Mouse (Mus musculus): ENCODE measurements around the gene Dagla. TPM values are rescaled to one million over a fixed set of nuclear protein-coding genes. Genes with fewer than 3 reads are reported as not detected.
A peak's percentile ranks its signal among the peaks of the same experiment; 100 is the strongest.

Gene Dagla
- polyA plus RNA-seq, 1 experiment from 2014 or later: 1.7 TPM

DNA sequence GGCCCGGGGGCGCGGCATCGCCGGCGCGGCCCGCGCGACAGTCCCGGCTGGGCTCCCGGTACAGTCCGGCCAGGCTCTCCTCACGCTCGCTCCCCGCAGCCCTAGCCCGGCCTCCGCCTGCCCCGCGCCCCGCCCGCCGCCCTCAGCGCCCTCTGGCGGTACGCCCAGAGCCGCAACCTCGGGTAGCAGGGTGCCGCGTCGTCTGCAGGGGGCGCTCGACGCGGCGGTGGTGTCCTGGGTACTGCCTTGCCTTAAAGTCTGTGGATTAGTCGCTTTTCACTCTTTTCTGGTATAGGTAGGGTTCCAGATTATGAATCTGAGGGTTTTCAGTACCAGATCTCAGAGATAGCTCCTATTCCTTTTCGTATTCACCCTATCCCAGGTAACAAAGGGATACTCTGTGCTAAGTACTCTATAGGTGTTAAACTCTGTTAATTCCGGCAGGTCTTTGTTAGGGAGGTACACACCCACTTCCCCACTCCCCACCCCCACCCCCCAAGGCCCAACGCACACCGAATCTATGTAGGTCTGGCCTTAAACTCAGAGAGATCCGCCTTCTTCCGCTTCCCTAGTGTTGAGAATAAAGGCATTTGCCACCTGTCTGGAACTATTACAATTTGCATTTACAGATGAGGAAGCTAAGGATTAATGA is 63.9 kb downstream of the Dagla start, which contains the start of gene Myrf:
Myrf (minus strand) TSS at position 95 of the 652 bp plus-strand sequence.
- Histone ChIP-seq H3K27ac (peak within 1 kb of the TSS; percentile 84), H3K4me1 (peaks cover 35% of the 10 kb centered on the region), H3K27me3 (ENCODE audit: poor library complexity, severe bottlenecking) (peaks cover 30% of the 10 kb centered on the region), H3K4me3 (peak within 1 kb of the TSS; percentile 61), H3K36me3 (replicated peaks) (no peaks in the 10 kb centered on the region), H3K9me3 (no peaks in the 10 kb centered on the region)
- DNase-seq (ENCODE audit: extremely low spot score, low spot score): peak; percentile 81
- WGBS: 7% methylated on average over 39 of the region's 43 CpGs

DNA sequence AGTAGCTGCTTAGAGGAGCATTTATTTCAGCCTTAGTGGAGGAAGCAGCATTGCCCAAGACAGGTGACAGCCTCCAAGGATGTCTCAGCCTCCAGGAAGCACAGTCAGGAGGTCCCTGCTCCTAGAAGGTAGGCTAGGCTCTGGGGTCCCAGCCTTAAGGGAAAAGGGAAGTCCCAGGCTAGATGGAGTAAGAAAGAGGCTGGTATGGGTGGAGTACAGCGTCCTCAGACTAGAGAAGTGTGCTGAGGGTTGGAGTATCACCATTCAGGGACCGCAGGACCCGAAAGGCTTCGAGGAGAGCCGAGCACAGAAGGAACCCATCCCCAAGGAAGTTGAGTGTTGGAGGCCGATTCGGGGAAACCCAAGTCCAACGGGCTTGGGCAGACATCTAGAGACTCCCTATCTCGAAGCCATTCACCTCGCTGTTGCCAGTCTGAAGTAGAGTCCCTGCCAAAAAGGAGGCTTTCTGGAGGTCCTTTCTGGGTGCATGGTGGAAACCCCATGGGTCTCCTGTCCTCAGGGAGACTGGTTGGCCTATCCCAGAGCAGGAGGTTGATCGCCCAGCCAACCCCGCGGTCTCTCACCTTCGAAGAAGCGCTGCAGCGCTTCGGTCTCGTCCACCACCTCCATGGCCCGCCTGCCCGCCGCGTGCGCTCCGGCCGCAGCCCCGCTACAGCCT is 64.6 kb downstream of the Dagla start:
- no peak for DNase-seq (ENCODE audit: extremely low spot score, low spot score)
- peak overlapping the region; percentile 84 for H3K27ac ChIP-seq
- H3K4me1 ChIP-seq: peaks cover 35% of the 10 kb centered on the region
- H3K36me3 ChIP-seq (replicated peaks): no peaks in the 10 kb centered on the region
- 5% methylated on average over 26 of the region's 26 CpGs for WGBS
- no peaks in the 10 kb centered on the region for H3K9me3 ChIP-seq
- peak overlapping the region; percentile 61 for H3K4me3 ChIP-seq
- peaks cover 30% of the 10 kb centered on the region for H3K27me3 ChIP-seq (ENCODE audit: poor library complexity, severe bottlenecking)

DNA sequence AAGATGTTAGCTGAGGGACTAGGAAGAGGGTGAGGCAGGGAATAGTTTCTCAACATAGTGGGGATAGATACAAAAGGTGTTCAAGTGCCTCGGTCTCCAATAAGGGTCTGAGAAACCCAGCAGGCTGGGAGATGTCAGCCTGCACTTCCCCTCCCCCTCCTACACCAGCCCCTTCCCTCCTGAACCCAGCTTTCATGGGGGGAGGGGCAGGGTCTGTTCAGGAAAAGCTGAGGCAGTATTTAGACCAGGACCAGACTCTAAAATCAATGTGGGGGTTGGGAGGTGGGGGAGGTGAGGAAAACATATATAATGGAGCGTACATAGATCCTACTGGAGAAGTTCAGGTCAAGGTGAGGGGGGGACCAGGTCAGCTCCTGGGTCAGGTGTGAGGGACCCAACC is 65.3 kb downstream of the Dagla start:
- peaks cover 35% of the 10 kb centered on the region for H3K4me1 ChIP-seq
- no peaks in the 10 kb centered on the region for H3K36me3 ChIP-seq (replicated peaks)
- 45% methylated on average over 2 of the region's 2 CpGs for WGBS
- H3K4me3 ChIP-seq: peak overlapping the region; percentile 61
- DNase-seq (ENCODE audit: extremely low spot score, low spot score): no peak
- no peak overlapping the region for H3K27ac ChIP-seq
- peaks cover 30% of the 10 kb centered on the region for H3K27me3 ChIP-seq (ENCODE audit: poor library complexity, severe bottlenecking)
- H3K9me3 ChIP-seq: no peaks in the 10 kb centered on the region

DNA sequence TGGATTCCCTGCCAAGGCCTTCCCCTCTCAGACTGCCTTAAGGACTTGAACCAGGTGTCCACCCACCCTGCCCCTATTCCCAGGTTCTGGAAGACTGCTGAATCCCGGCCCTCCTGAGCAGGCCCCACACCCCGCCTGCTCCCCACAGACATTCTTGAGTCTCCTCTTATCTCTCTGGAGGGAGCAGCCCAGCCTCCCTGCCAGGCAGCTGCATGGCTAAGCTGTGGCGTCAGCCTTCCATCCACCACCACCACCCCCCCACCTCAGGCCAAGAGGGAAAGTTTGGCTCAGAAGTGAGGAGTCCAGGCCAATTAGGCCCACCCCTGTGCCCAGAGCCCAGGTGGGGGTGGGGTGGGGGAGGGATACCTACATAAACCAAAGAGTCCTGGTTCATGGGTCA is 66.2 kb downstream of the Dagla start:
- Histone ChIP-seq H3K27me3 (ENCODE audit: poor library complexity, severe bottlenecking) (peaks cover 30% of the 10 kb centered on the region), H3K27ac (no peak overlapping the region), H3K9me3 (no peaks in the 10 kb centered on the region), H3K36me3 (replicated peaks) (no peaks in the 10 kb centered on the region), H3K4me3 (no peak overlapping the region), H3K4me1 (peaks cover 29% of the 10 kb centered on the region)
- no peak for DNase-seq (ENCODE audit: extremely low spot score, low spot score)
- 63% methylated on average over 3 of the region's 3 CpGs for WGBS

DNA sequence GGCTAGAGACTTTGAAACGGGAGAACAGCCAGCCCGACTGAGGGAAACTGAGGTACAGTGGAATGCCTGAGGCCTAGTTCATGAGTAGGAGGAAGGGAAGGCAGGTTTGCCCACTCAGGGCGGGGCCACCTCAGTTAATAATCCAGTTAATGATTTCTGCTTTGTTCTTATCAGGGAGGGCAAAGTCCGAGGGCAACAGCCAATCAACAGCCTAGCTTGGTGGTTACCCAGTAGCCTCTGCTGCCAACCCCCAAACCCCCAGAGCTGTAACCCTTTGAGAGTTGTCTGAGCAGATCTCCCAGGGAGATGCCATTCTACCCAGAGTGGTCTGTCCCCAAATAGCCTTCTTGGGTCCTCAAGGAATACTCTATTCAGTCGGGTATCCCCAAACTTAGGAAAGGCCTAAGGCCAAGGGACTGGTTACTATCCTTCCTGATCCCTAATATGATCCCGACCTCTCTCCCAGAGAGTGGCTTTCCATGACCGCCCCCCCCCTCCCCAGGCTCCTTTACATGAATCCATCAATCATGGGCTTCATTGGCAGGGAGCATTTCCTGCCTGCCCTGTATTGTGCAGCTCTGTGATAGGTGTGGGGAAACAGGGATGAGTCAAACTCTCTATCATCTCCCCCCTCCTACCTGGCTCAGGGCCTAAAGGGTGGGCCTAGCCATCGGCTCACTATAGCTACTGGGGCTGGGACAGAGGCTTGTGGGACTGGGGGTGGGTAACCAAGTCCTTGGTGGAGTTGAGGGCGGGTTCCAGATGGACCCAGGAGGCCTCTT is 68.7 kb downstream of the Dagla start:
- H3K36me3 ChIP-seq (replicated peaks): no peaks in the 10 kb centered on the region
- 86% methylated on average over 9 of the region's 9 CpGs for WGBS
- H3K4me1 ChIP-seq: peaks cover 41% of the 10 kb centered on the region
- H3K9me3 ChIP-seq: no peaks in the 10 kb centered on the region
- H3K27ac ChIP-seq: no peak overlapping the region
- peaks cover 53% of the 10 kb centered on the region for H3K27me3 ChIP-seq (ENCODE audit: poor library complexity, severe bottlenecking)
- DNase-seq (ENCODE audit: extremely low spot score, low spot score): no peak
- H3K4me3 ChIP-seq: no peak overlapping the region

DNA sequence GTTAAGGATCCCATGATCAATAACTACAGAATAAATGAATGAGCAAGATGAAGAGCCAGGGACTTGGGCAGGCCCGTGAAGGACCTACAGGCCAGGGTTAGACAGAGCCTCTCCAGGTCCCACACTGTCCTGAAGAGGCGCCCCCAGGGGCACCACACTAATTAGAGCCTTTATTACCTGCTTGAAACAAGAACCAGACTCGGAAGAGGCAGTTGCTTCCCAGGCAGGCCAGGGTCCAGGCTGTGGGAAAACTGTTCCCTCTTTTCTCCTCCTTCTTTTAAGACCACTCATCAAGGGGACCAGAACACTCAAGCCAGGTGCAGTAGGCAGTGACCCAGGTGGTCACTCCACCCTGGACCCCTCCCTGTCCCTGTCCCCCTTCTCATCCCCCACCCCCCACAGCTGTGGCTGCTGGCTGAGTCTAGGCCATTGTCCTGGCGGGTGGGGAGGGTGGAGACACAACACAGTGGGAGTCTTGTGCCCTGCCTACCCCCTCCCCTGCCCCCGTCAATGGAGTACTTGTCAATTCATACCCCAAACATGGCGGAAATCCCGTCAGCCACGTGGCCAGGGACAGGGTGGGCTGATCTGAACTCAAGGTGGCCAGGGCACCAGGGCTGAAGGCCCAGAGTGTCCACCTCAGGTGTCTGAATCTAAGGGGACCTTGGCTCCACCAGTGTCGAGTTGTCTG is 72.2 kb downstream of the Dagla start:
- Histone ChIP-seq H3K4me3 (no peak overlapping the region), H3K4me1 (peaks cover 44% of the 10 kb centered on the region), H3K27me3 (ENCODE audit: poor library complexity, severe bottlenecking) (peaks cover 46% of the 10 kb centered on the region), H3K36me3 (replicated peaks) (no peaks in the 10 kb centered on the region), H3K27ac (peak overlapping the region; percentile 49; the same call in 1 of the 2 replicates), H3K9me3 (no peaks in the 10 kb centered on the region)
- DNase-seq (ENCODE audit: extremely low spot score, low spot score): no peak
- WGBS: 33% methylated on average over 9 of the region's 9 CpGs

DNA sequence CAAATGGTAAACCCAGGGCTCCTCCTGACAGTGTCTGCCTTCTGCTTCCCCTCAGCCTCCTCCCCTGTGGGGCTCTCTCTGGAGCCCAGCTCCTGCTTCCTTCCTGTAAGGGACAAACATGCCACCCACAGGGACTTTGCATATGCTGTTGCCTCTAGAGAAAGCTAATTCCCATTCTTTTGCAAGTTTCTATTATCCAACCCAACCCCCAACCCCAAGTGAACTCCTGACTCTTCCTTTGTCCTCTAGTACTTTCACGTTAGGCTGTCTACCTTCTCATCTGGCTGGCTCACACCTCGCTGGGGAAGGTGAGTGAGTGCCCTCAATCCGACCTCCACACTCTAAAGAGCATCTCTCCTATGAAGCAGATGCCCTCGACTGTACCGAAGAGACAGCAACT is 72.8 kb downstream of the Dagla start:
- WGBS: 10% methylated on average over 5 of the region's 5 CpGs

DNA sequence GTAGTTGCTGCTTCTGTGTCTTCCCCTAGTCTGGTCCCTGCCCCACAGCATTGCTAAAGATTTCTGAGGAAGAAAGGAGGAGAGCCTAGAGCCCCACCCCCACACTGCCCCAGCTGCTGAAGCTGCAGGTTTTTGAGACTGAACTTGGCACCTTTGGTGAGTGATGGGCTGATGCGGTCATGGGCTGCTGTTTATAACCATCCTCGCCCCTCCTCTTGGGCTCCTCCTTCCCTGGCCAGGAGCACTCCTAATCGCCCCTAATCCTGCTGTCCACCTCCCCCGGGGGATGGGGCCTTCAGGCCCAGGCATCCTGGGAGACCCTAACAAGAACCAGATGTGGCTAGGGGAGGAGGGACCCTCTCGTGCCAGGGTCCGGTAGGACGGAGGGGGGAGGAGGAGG is 73.7 kb downstream of the Dagla start:
- peak overlapping the region; percentile 68 for H3K27ac ChIP-seq
- no peaks in the 10 kb centered on the region for H3K36me3 ChIP-seq (replicated peaks)
- peaks cover 45% of the 10 kb centered on the region for H3K27me3 ChIP-seq (ENCODE audit: poor library complexity, severe bottlenecking)
- WGBS: 9% methylated on average over 7 of the region's 7 CpGs
- no peak overlapping the region for H3K4me3 ChIP-seq
- H3K4me1 ChIP-seq: peaks cover 44% of the 10 kb centered on the region
- no peak for DNase-seq (ENCODE audit: extremely low spot score, low spot score)
- H3K9me3 ChIP-seq: no peaks in the 10 kb centered on the region

More for the DNA sequence above, 72.8 kb downstream of the Dagla start:
- H3K36me3 ChIP-seq (replicated peaks): no peaks in the 10 kb centered on the region
- H3K27me3 ChIP-seq (ENCODE audit: poor library complexity, severe bottlenecking): peaks cover 45% of the 10 kb centered on the region
- H3K4me3 ChIP-seq: no peak overlapping the region
- no peaks in the 10 kb centered on the region for H3K9me3 ChIP-seq
- H3K27ac ChIP-seq: no peak overlapping the region; the same call in 1 of the 2 replicates
- no peak for DNase-seq (ENCODE audit: extremely low spot score, low spot score)
- H3K4me1 ChIP-seq: peaks cover 44% of the 10 kb centered on the region

DNA sequence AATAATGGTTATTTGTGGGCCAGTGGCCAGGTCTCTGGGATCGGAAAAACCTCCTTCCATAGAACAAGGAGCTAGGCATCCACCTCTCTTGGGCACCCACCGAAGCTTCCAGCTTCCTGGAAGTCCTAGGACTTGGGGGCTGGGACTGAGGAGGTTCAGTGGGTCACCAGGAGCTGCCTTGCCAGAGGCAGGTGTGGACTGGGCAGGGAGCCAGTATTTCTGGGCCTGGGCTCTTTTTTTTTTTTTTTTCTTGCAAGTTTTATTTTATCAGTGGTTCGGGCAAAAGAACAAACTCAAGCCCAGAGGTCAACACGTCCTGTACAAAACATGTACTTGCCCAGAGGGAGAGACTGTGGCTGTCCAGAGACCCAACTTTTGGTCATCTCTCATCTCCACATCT is 78.9 kb downstream of the Dagla start:
- DNase-seq (ENCODE audit: extremely low spot score, low spot score): no peak
- Histone ChIP-seq H3K4me1 (peaks cover 52% of the 10 kb centered on the region), H3K9me3 (no peaks in the 10 kb centered on the region), H3K4me3 (no peak overlapping the region), H3K27ac (peak overlapping the region; percentile 85), H3K27me3 (ENCODE audit: poor library complexity, severe bottlenecking) (peaks cover 21% of the 10 kb centered on the region), H3K36me3 (replicated peaks) (no peaks in the 10 kb centered on the region)
- WGBS: 88% methylated on average over 4 of the region's 4 CpGs

DNA sequence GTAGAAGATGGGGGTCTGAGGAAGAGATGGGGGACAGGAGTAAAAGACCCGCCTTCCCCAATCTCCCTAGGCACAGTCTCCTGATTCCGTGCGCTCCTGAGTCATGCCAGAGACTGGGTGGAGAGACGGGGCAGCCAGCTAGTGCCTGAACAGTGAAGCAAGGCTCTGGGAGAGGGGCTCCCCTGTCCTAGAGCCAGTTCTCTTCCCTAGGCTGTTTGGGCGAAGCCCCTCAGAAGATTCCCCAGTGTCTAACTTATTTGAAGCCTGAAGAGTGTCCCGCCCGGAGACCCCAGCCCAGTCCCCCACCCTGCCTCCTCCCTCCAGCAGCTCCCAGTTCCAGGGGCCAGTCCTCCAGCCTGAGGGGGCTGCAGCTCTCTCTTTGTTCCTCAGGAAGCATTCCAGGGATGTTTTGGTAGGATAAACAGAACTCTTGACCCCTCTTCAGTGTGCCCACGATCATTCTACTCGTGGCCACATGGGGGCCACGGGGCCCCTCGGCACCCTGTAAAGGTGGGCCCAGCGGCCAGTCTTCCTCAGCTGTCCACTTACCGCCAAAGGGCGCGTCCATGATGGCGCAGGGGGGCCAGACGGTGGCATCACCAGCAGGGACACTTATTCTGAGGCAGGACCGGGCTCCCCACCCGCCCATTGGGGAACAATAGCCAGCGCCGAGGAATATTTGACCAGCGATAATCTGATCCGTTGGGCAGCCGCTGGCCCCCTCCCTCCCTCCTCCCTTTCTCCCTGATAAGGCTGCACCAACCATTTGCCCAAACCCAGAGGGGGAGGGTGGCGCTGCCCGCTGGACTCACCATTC is 79.8 kb downstream of the Dagla start:
- peak overlapping the region; percentile 36 for H3K4me3 ChIP-seq
- 29% methylated on average over 26 of the region's 26 CpGs for WGBS

DNA sequence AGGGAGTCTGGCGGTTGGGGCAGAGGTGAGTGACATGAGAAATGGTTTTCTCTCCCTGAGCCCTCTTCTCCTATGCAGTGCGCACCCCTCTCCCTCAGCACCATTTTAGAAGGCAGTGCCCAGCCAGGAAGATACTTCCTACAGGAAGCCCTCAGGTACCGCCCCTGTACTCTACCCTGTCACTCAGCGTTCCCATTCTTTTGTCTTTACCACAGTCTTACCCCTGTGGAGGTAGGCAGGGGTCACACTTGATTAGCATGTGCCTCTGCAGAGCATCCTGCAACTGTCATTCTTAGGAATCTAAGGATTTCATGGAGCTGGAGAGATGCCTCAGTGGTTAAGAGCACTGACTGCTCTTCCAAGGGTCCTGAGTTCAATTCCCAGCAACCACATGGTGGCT is 81.1 kb downstream of the Dagla start:
- no peaks in the 10 kb centered on the region for H3K36me3 ChIP-seq (replicated peaks)

More for the DNA sequence above, 79.8 kb downstream of the Dagla start:
- no peaks in the 10 kb centered on the region for H3K36me3 ChIP-seq (replicated peaks)
- H3K27ac ChIP-seq: peak overlapping the region; percentile 85
- peaks cover 43% of the 10 kb centered on the region for H3K4me1 ChIP-seq
- H3K27me3 ChIP-seq (ENCODE audit: poor library complexity, severe bottlenecking): peaks cover 11% of the 10 kb centered on the region; the same call in 1 of the 2 replicates
- DNase-seq (ENCODE audit: extremely low spot score, low spot score): peak; percentile 47
- no peaks in the 10 kb centered on the region for H3K9me3 ChIP-seq

DNA sequence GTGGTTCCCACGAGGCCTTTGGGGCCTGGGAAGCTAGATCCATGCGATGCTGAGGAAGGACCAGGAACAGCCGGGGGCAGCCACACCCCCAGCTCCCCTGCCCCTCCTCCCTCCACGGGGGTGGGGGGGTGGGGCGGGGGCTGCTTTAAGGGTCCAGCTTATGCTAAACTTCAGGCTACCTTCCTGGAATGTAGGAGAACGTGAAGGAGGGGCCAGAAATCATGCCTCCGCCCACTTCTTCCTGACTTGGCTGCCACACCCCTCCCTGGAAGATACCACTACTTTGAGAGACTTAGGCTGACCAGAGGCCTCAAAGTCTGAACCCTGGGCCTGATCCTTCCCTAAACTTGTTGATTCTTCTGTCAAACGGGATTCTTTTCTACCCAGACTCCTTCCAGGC is 82.0 kb downstream of the Dagla start:
- H3K27me3 ChIP-seq (ENCODE audit: poor library complexity, severe bottlenecking): no peaks in the 10 kb centered on the region
- H3K36me3 ChIP-seq (replicated peaks): no peaks in the 10 kb centered on the region
- H3K27ac ChIP-seq: no peak overlapping the region
- no peak overlapping the region for H3K4me3 ChIP-seq
- H3K9me3 ChIP-seq: no peaks in the 10 kb centered on the region
- peaks cover 35% of the 10 kb centered on the region for H3K4me1 ChIP-seq
- 47% methylated on average over 8 of the region's 8 CpGs for WGBS
- no peak for DNase-seq (ENCODE audit: extremely low spot score, low spot score)

More for the DNA sequence above, 81.1 kb downstream of the Dagla start:
- no peaks in the 10 kb centered on the region for H3K9me3 ChIP-seq
- 80% methylated on average over 4 of the region's 4 CpGs for WGBS
- H3K4me3 ChIP-seq: no peak overlapping the region
- H3K27me3 ChIP-seq (ENCODE audit: poor library complexity, severe bottlenecking): peaks cover under 1% of the 10 kb centered on the region; the same call in 1 of the 2 replicates
- H3K27ac ChIP-seq: no peak overlapping the region
- peaks cover 38% of the 10 kb centered on the region for H3K4me1 ChIP-seq
- no peak for DNase-seq (ENCODE audit: extremely low spot score, low spot score)

All from forebrain, embryonic 10.5 days (tissue).